Mouse (Mus musculus) CD8-positive naive resting alpha-beta T cell, adult 2 months (primary cell): Measurements from ENCODE around the gene 1600014C10Rik.

ENCODE experiments used
- DNase-seq, 2 experiments: peaks; one replicate each; pipeline ENCODE4 v3.0.0; 2022; ENCODE audit warnings: low read depth in 2 of 2, low spot score in 2 of 2

Gene 1600014C10Rik

GRCm38 (mm10) chr7:38182962-38183687 is at the start of gene 1600014C10Rik:
Gene 1600014C10Rik, plus strand, starts transcription at chr7:38183217.
- DNase-seq: peak in 1 of 2 experiments; percentile 18

DNA sequence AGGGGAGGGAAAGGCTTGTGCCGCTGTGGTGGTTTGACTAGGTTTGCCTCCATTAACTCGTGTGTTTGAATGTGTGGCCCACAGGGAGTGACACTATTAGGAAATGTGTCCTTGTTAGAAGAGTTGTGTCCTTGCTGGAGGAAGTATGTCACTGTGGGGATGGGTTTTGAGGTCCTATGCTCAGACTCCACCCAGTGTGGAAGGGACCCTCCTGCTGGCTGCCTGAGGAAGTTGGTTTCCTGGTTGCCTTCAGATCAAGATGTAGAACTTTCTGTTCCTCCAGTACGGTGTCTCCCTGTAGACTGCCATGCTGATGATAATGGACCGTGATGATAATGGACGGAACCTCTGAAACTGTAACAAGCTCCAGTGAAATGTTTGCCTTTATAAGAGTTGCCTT is 48.5 kb upstream of the 1600014C10Rik start:
- no peak for DNase-seq

DNA sequence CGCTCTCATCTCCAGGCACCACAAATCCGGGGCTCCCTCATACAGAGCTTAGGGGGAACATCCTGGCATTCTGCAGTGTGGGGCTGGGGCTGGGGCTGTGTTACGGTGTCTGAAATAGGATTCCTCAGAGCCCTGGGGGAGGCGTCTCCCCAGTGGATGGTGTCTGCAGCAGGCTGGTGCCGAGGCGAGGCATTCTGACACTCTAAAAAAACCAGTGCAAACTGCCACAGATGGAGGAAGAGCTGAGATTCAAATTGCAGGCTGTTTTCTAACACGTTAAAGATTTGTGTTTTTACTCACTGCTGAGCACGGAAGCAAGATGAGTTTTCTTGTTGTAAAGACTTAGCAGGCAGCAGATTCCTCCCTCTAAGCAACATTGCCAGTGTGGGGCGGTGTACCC is 42.7 kb upstream of the 1600014C10Rik start:
- DNase-seq: no peak

GRCm38 (mm10) chr7:38141747-38142545 is 41.1 kb upstream of the 1600014C10Rik start:
- DNase-seq: peak; percentile 78 to 80

GRCm38 (mm10) chr7:38147477-38147876 is 35.5 kb upstream of the 1600014C10Rik start:
- no peak for DNase-seq

DNA sequence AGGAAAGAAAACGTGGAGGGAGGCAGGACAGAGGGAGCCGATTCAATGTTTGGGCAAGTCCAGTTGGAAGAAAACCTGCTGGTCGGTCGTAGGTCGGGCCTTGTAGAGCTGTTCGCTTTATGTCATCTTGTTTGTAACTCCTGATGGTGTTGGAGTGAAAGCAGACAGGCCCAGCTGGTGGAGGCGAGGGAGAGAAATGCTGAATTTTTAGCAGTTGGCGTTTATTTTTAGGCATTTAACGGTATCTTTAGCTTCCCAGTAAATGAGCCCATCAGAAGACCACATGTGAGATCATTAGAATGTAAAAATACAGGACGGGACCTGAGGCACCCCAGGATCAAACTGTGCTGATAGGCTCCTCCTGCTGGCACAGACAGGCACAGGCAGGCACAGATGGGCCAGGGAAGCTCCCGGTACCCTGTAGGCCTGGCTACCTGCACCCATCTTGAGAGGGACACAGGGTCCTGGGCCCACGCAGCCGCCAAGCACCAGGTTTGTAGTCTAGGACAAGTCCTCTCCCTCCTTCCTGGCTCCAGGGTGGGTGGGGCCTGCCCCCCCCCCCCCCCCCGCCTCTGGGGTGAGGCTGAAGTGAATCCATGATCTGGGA is 31.2 kb upstream of the 1600014C10Rik start:
- DNase-seq: no peak

DNA sequence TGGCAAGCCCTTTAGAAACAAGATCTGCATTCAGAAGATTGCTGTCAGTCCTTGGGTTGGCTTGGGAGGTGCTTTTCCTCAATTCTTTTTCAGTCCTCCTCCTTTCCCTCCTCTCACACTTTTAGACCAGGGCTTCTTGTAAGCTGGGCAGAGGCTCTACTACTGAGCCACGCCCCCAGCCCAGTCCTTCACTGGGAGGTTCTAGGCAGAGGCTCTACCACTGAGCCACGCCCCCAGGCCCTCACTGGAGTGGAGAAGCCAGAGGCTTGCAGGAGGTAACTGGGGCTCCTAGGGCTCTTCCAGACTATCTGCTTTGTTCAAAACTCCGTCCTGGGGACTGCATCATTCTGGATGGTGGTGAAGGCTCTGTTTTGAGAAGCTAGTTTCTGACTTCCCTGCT is 30.4 kb upstream of the 1600014C10Rik start:
- no peak for DNase-seq

DNA sequence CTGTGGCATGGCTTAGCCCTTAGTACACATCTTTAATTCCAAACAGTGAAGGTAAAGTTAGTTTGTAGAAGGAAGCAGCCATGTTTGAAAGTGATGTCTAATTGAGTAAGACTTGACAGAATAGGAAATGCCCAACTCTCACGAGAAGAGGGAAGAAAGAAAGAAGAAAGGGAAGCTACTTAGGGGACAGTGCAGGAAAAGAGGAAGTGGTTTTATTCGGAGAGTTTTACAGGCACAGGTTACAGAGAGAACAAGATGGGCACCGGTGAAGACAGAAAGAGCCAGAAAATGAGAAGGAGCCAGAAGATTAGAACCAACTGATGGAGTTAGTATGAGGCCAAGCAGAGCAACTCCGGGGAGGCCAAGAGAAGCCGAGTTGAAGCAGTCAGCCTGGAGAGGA is 27.2 kb upstream of the 1600014C10Rik start:
- DNase-seq: no peak

DNA sequence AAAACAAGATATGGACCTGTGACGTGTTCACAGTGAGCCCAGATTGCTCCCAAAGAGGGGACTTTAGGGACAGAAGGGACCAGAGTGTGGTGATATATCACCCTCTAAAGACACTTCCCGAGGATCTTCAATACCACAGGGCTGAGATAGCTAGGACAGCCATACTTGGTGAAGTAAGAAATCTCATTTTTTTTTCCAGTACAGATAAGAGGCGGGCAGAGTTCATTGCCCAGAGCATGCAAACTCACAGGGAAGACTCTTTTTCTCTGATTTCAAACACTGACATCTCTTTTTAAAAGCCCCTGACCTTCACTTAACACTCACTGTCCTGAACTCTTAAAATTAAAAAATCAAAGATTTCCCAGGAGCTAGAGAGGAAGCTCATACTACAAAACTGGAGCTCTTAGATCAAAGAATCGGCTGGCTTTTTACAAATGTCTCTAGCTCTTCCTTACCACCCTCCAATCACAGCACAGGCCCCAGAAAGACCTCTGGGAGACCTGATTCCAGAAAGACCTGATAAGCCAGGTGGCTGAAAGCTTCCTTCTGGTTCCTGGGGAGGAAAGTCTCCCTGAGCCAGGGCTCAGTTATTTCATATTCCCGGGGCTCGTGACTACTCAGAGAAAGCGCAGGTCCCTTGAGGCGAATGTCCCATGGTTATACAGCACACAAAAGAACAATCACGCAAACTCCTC is 24.1 kb upstream of the 1600014C10Rik start:
- no peak for DNase-seq

GRCm38 (mm10) chr7:38161438-38161837 is 21.6 kb upstream of the 1600014C10Rik start:
- no peak for DNase-seq

DNA sequence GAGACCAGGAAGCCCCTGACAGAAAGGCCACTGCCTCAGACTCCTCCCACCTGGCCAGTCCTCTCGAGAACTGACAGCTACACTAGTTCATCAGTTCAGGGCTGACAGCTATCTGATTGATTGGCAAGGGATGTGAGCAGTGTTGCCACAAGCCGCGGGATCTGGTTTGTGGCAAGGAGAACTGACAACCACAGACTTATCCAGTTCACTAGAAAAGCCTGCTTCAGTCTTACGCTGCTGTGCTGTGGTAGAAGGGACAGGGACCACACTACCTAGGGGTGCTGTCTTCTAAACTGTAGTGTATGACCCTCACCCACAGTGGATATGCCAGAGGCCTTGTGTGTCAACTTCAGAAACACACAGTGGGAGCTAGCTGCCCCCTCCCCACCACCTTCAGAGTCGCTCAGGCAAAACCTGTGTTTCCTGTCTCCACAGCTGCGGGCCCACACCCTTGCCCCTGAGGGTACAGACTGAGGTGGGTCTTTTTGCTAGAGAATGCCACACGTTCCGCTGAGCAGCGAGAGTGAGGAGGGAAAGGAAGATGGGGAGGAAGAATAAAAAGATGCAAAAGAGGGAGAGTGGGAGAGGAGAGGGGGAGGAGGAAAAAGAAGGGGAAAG is 19.5 kb upstream of the 1600014C10Rik start:
- no peak for DNase-seq

DNA sequence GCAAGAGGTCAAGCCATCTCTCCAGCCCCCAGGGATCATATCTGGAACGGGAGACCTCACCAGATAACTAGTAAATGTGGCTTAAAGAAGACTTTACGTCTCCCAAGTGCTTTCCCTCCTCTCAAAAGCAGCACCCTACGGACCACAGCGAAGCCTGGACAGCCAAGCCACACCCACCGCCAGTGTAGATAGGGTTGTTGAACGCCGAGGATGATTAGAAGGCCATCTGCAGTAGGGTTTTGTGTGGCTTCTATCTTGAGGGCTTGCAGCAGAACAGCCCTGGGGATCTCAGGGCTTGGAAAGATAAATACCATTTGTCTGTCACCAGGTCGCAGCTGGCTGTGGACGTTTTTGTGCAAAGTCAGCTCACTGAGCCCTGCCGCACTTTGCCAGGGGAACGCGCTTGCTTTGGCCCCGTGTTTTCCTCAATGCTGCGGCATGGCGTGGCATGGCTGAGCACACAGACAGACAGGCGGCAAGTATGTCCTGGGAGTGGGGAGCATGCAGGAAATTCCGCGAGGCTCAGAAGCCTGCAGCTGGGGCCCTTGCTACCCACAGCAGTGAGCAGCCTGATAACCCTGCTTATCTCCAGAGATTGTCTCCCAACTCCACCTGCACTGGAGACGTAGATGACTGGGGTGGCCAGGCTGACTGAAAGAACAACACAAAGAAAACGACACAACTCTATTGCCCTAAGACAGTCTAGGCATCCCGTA is 15.9 kb upstream of the 1600014C10Rik start:
- no peak for DNase-seq

DNA sequence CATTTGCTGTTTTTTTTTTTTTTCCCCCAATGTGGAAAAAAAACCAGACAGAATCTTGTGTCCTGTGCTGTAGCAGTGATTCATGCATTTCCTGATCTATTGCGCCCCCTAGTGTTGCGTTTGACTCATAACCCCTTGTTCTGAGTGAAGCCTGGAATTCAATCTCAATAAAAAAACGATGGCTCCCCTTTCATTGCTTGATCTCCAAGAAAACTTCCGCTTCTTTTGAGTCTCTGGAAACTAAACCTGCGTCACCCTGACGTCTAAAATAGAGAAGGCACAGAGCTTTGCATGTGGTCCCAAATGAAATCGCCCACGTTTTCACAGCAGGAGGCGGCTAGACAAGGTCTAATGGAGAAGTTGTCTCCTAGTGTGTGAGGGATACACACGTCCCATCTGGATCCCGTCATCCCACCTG is 15.3 kb upstream of the 1600014C10Rik start:
- peak in 1 of 2 experiments; percentile 43 for DNase-seq

- DNase-seq: no peak
Measured at GRCm38 (mm10) chr7:38173871-38174270, 9.1 kb upstream of the 1600014C10Rik start.

- no peak for DNase-seq
Measured at GRCm38 (mm10) chr7:38174321-38175148, 8.5 kb upstream of the 1600014C10Rik start.

DNA sequence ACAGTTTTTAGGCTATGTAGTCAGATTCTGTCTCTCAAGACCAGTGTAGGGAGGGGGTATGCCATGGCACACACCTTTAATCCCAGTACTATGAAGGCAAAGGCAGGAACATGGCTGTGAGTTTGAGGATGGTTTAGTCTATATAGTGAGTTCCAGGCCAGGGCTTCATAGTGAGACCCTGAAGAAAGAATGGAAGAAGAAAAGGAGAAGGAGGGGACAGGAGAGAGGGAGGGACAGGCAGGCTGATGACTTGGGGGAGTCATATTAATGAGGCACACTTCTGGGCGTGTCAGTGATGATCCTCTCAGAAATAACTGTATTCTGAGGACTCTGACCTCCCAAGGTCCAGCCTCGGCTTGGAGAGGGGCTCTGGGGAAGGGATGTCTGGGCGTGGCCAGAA is 7.0 kb upstream of the 1600014C10Rik start:
- DNase-seq: no peak

DNA sequence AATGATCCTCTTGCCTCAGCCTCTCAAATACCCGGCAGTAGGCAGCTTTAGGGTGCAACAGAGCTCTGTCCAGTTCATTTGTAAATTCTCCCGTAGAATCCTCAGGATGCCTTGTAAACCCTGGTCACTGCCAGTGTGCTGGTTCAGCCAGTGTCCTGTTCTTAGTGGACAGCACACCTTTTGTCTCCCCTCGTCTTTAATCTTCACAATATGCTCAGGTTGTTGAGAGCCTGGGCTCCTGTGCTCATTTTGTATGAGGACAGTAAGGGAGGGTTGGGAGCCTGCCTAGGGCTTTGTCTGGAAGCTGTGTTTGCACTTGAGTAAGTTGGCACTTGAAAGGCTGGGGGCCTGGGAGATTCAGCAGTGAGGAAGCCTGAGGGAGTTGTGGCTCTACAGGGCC is 3.1 kb upstream of the 1600014C10Rik start:
- DNase-seq: no peak

GRCm38 (mm10) chr7:38181366-38181765 is 1.7 kb upstream of the 1600014C10Rik start:
- DNase-seq: no peak

- DNase-seq: peak; percentile 80 to 87
Measured at GRCm38 (mm10) chr7:38182596-38182961, 438 bp upstream of the 1600014C10Rik start.
